Mouse (Mus musculus) MEL (cell line): Measurements from ENCODE around the gene Trim47. TPM values are rescaled to one million over a fixed set of nuclear protein-coding genes. Genes with fewer than 3 reads are reported as not detected.

Experiments
- DNase-seq: peaks from one replicate; pipeline ENCODE4 v3.0.0; 2011; ENCODE audit warnings: low read depth, low spot score
- H3K27ac ChIP-seq: 2 replicates; pipeline ENCODE4 v1.5.1; 2012; ENCODE audit warnings: low read depth, mild to moderate bottlenecking, control low read depth, low read length, moderate library complexity; ENCODE audit not compliant: control insufficient read depth
- H3K27me3 ChIP-seq, 2 experiments: fragments of 150-350 bp in 1 of 2; sonication (generic) in 1 of 2; 2 replicates each; pipeline ENCODE4 v1.6.1; 2012; ENCODE audit warnings: low read length in 2 of 2, mild to moderate bottlenecking in 2 of 2, improper control_type of control experiment in 1 of 2, moderate library complexity in 1 of 2; ENCODE audit not compliant: insufficient read depth in 2 of 2, control insufficient read depth in 1 of 2
- H3K36me3 ChIP-seq, 2 experiments: 2 replicates each; pipeline ENCODE4 v1.6.1; 2012 to 2014; ENCODE audit warnings: low read length in 2 of 2, improper control_type of control experiment in 1 of 2, inconsistent platforms in 1 of 2, mild to moderate bottlenecking in 1 of 2; ENCODE audit not compliant: insufficient read depth in 2 of 2, control insufficient read depth in 1 of 2
- H3K4me1 ChIP-seq, 2 experiments: fragments of 150-350 bp in 1 of 2; sonication (generic) in 1 of 2; 2 replicates each; pipeline ENCODE4 v1.6.1; 2012; ENCODE audit warnings: low read length in 2 of 2, improper control_type of control experiment in 1 of 2, mild to moderate bottlenecking in 1 of 2; ENCODE audit not compliant: insufficient read depth in 2 of 2, control insufficient read depth in 1 of 2
- H3K4me3 ChIP-seq, 2 experiments: fragments of 150-350 bp in 1 of 2; sonication (generic) in 1 of 2; 2 replicates each; pipeline ENCODE4 v1.5.1; 2012; ENCODE audit warnings: low read depth in 2 of 2, low read length in 2 of 2, mild to moderate bottlenecking in 2 of 2, moderate library complexity in 2 of 2, control low read depth in 1 of 2, improper control_type of control experiment in 1 of 2; ENCODE audit not compliant: control insufficient read depth in 1 of 2, insufficient read depth in 1 of 2
- H3K79me2 ChIP-seq: 2 replicates; pipeline ENCODE4 v1.6.1; 2012; ENCODE audit warnings: mild to moderate bottlenecking, low read length, moderate library complexity; ENCODE audit not compliant: control insufficient read depth, poor library complexity, insufficient read depth
- H3K9ac ChIP-seq: 2 replicates; pipeline ENCODE4 v1.6.1; 2012; ENCODE audit warnings: low read depth, mild to moderate bottlenecking, control low read depth, low read length, moderate library complexity; ENCODE audit not compliant: control insufficient read depth, poor library complexity, severe bottlenecking
- H3K9me3 ChIP-seq: fragments of 150-350 bp; sonication (generic); replicated peaks from 2 replicates; pipeline ENCODE4 v1.6.1; 2012; ENCODE audit warnings: mild to moderate bottlenecking, low read length, improper control_type of control experiment, moderate library complexity; ENCODE audit not compliant: insufficient read depth
- CHD2 ChIP-seq: IDR thresholded peaks from 2 replicates; pipeline ENCODE4 v1.6.1; 2011; ENCODE audit warnings: low read length, improper control_type of control experiment
- CTCF ChIP-seq, 3 experiments: IDR thresholded peaks in 2 of 3; conservative IDR thresholded peaks in 1 of 3; 2 replicates each; pipeline ENCODE4 v1.5.1; 2011 to 2012; ENCODE audit warnings: low read length in 3 of 3, low read depth in 2 of 3, mild to moderate bottlenecking in 2 of 3, improper control_type of control experiment in 1 of 3, inconsistent platforms in 1 of 3, mixed read lengths in 1 of 3, moderate library complexity in 1 of 3; ENCODE audit not compliant: control insufficient read depth in 1 of 3, insufficient read depth in 1 of 3, poor library complexity in 1 of 3, severe bottlenecking in 1 of 3
- GATA1 ChIP-seq: IDR thresholded peaks from 2 replicates; pipeline ENCODE4 v1.6.1; 2011; ENCODE audit warnings: low read depth, low read length, improper control_type of control experiment
- HCFC1 ChIP-seq: IDR thresholded peaks from 2 replicates; pipeline ENCODE4 v1.6.1; 2012; ENCODE audit warnings: low read depth, mild to moderate bottlenecking, inconsistent platforms, low read length, improper control_type of control experiment, moderate library complexity
- JUND ChIP-seq: IDR thresholded peaks from 2 replicates; pipeline ENCODE4 v1.6.1; 2011; ENCODE audit warnings: low read depth, mild to moderate bottlenecking, improper control_type of control experiment, low read length
- KAT2A ChIP-seq: conservative IDR thresholded peaks from 2 replicates; pipeline ENCODE4 v1.6.1; 2012; ENCODE audit warnings: low read depth, low read length, improper control_type of control experiment, inconsistent platforms
- MAZ ChIP-seq: IDR thresholded peaks from 2 replicates; pipeline ENCODE4 v1.6.1; 2012; ENCODE audit warnings: low read depth, mild to moderate bottlenecking, inconsistent platforms, low read length, improper control_type of control experiment
- MYB ChIP-seq: IDR thresholded peaks from 2 replicates; pipeline ENCODE4 v1.6.1; 2011; ENCODE audit warnings: mild to moderate bottlenecking, low read depth, low read length, improper control_type of control experiment
- MYC ChIP-seq: IDR thresholded peaks from 2 replicates; pipeline ENCODE4 v1.6.1; 2011; ENCODE audit warnings: low read depth, mild to moderate bottlenecking, low read length, improper control_type of control experiment, moderate library complexity
- NELFE ChIP-seq: IDR thresholded peaks from 2 replicates; pipeline ENCODE4 v1.6.1; 2011; ENCODE audit warnings: low read depth, low read length, improper control_type of control experiment
- NRF1 ChIP-seq: IDR thresholded peaks from 2 replicates; pipeline ENCODE4 v1.6.1; 2014; ENCODE audit warnings: low read depth, mild to moderate bottlenecking, inconsistent platforms, low read length, improper control_type of control experiment, moderate library complexity; ENCODE audit not compliant: poor library complexity, insufficient read depth, severe bottlenecking
- POLR2AphosphoS5 ChIP-seq: IDR thresholded peaks from 2 replicates; pipeline ENCODE4 v1.6.1; 2012; ENCODE audit warnings: low read depth, borderline replicate concordance, mild to moderate bottlenecking, inconsistent platforms, low read length, moderate library complexity, mixed read lengths
- RCOR1 ChIP-seq: IDR thresholded peaks from 2 replicates; pipeline ENCODE4 v1.6.1; 2012; ENCODE audit warnings: low read depth, mild to moderate bottlenecking, inconsistent platforms, low read length, improper control_type of control experiment
- TAL1 ChIP-seq: IDR thresholded peaks from 2 replicates; pipeline ENCODE4 v1.6.1; 2012; ENCODE audit warnings: mild to moderate bottlenecking, inconsistent platforms, low read length, moderate library complexity, mixed read lengths
- TCF12 ChIP-seq: IDR thresholded peaks from 2 replicates; pipeline ENCODE4 v1.6.1; 2014; ENCODE audit warnings: low read depth, mild to moderate bottlenecking, inconsistent platforms, low read length, improper control_type of control experiment, moderate library complexity
- polyA plus RNA-seq, 2 experiments: library from polyadenylated mRNA; stranded (reverse) in 1 of 2; unstranded in 1 of 2; fragments of >175 nt in 1 of 2; fragments of >200 nt in 1 of 2; gene quantifications; 2 replicates each; pipeline versions ENCODE4 v1.2.1 to v1.2.4; 2012; ENCODE audit warnings: low replicate concordance in 2 of 2, low read depth in 1 of 2; ENCODE audit not compliant: insufficient read length in 2 of 2, insufficient read depth in 1 of 2, missing spikeins in 1 of 2
- total RNA-seq: library from RNA; depleted of rRNA; stranded (reverse); fragments of 300-350 nt; gene quantifications from 2 replicates; pipeline ENCODE4 v1.2.3, GENCODE M21; 2012

The Trim47 gene
- total and polyA plus RNA-seq, 3 experiments: 5.6 to 6.7 TPM; not detected in 1

- no peaks in the 10 kb centered on the region for H3K36me3 ChIP-seq
- no peaks in the 10 kb centered on the region for H3K4me1 ChIP-seq
- DNase-seq: no peak
- H3K27me3 ChIP-seq: no peaks in the 10 kb centered on the region
- H3K9me3 ChIP-seq: no peaks in the 10 kb centered on the region
- H3K9ac ChIP-seq: no peak overlapping the region
- no peak for TF ChIP-seq HCFC1
- no peak for TF ChIP-seq CHD2
- no peak for TF ChIP-seq JUND
- no peak for TF ChIP-seq MAZ
- no peak for TF ChIP-seq CTCF (IDR thresholded peaks at IDR 0.05 in 2 of 3, conservative IDR thresholded peaks at IDR 0.05 in 1 of 3; ENCODE audit: control insufficient read depth in 1 of 3, insufficient read depth in 1 of 3, low read depth in 2 of 3, low read length in 3 of 3, poor library complexity in 1 of 3, severe bottlenecking in 1 of 3)
- no peak for TF ChIP-seq TCF12
- no peak overlapping the region for H3K4me3 ChIP-seq
- no peaks in the 10 kb centered on the region for H3K79me2 ChIP-seq
- H3K27ac ChIP-seq: no peak overlapping the region
These were observed 34.3 kb upstream of the Trim47 start for GRCm38 (mm10) chr11:116161312-116161711.

- no peaks in the 10 kb centered on the region for H3K27me3 ChIP-seq
- no peak overlapping the region for H3K4me3 ChIP-seq
- no peaks in the 10 kb centered on the region for H3K9me3 ChIP-seq
- no peak overlapping the region for H3K9ac ChIP-seq
- no peaks in the 10 kb centered on the region for H3K4me1 ChIP-seq
- H3K79me2 ChIP-seq: no peaks in the 10 kb centered on the region
- H3K36me3 ChIP-seq: peaks cover 0 to 4% of the 10 kb centered on the region in 2 experiments; a peak in 1 of 4 replicates
- no peak for TF ChIP-seq TCF12
- TF ChIP-seq JUND: no peak
- no peak for TF ChIP-seq GATA1
- TF ChIP-seq RCOR1: no peak
- TF ChIP-seq MYC: no peak
- TF ChIP-seq TAL1: peak; percentile 17; the same call in 1 of the 2 replicates
- TF ChIP-seq KAT2A: no peak
- no peak for TF ChIP-seq NRF1
- H3K27ac ChIP-seq: no peak overlapping the region
- DNase-seq: no peak
These were observed 23.9 kb upstream of the Trim47 start for GRCm38 (mm10) chr11:116150960-116151359.

GRCm38 (mm10) chr11:116149341-116149740 is 22.3 kb upstream of the Trim47 start:
- Histone ChIP-seq H3K27me3 (no peaks in the 10 kb centered on the region), H3K9me3 (no peaks in the 10 kb centered on the region), H3K4me3 (no peak overlapping the region), H3K4me1 (no peaks in the 10 kb centered on the region), H3K79me2 (no peaks in the 10 kb centered on the region), H3K36me3 (peaks cover 0 to 4% of the 10 kb centered on the region in 2 experiments; a peak in 1 of 4 replicates), H3K27ac (no peak overlapping the region), H3K9ac (no peak overlapping the region)
- no peak for DNase-seq
- TF ChIP-seq MYB (no peak), POLR2AphosphoS5 (no peak), NELFE (no peak), CHD2 (no peak)
- TF ChIP-seq, all 39 proteins: peak for 0
